Mouse (Mus musculus) hindbrain, postnatal 0 days (tissue): ENCODE data around the gene Slc45a3. TPM values are rescaled to one million over a fixed set of nuclear protein-coding genes. Genes with fewer than 3 reads are reported as not detected.
A peak's percentile ranks its signal among the peaks of the same experiment; 100 is the strongest.

Experiments used
- ATAC-seq: fragments of 200-750 bp; cut with Nextera tagmentation; 2 replicates; pipeline ENCODE4 v1.8.0; 2017; ENCODE audit warnings: mild to moderate bottlenecking, moderate TSS enrichment, moderate library complexity
- DNase-seq: peaks from one replicate; pipeline ENCODE4 v3.0.0-alpha.2; 2015; ENCODE audit warnings: low spot score
- H3K27ac ChIP-seq: fragments of 300-500 bp; sonication (generic); 2 replicates; pipeline ENCODE4 v1.5.1; 2014; ENCODE audit warnings: mild to moderate bottlenecking
- H3K27me3 ChIP-seq: fragments of 300-500 bp; sonication (generic); 2 replicates; pipeline ENCODE4 v1.6.1; 2014; ENCODE audit warnings: low read length, mixed read lengths; ENCODE audit not compliant: insufficient read depth
- H3K36me3 ChIP-seq: fragments of 300-500 bp; sonication (generic); 2 replicates; pipeline ENCODE4 v1.6.1; 2014; ENCODE audit warnings: low read length, mixed read lengths; ENCODE audit not compliant: insufficient read depth
- H3K4me1 ChIP-seq: fragments of 300-500 bp; sonication (generic); 2 replicates; pipeline ENCODE4 v1.6.1; 2014; ENCODE audit warnings: antibody characterized with exemption, low read length, mixed read lengths; ENCODE audit not compliant: insufficient read depth
- H3K4me2 ChIP-seq: fragments of 300-500 bp; sonication (generic); 2 replicates; pipeline ENCODE4 v1.6.1; 2014; ENCODE audit warnings: low read depth, mild to moderate bottlenecking, low read length, moderate library complexity, mixed read lengths
- H3K4me3 ChIP-seq: fragments of 300-500 bp; sonication (generic); 2 replicates; pipeline ENCODE4 v1.5.1; 2014; ENCODE audit warnings: low read length
- H3K9ac ChIP-seq: fragments of 300-500 bp; sonication (generic); replicated peaks from 2 replicates; pipeline ENCODE4 v1.6.1; 2014; ENCODE audit warnings: mild to moderate bottlenecking, low read length, moderate library complexity, mixed read lengths
- H3K9me3 ChIP-seq: fragments of 300-500 bp; sonication (generic); 2 replicates; pipeline ENCODE4 v1.6.1; 2016; ENCODE audit warnings: low read length, mixed read lengths
- CTCF ChIP-seq: IDR thresholded peaks from 2 replicates; pipeline ENCODE4 v1.5.1; 2016; ENCODE audit warnings: antibody characterized with exemption, control low read depth, low read depth
- WGBS: fragments of 180-500 bp; shearing (Covaris S2); extraction: QIAGEN DNeasy Blood & Tissue Kit; methylation state at CpG from one replicate; pipeline ENCODE4 v1.1.7; 2014; 5-methylcytosine and 5-hydroxymethylcytosine counted together
- polyA plus RNA-seq: library from polyadenylated mRNA; unstranded; fragments of >200 nt; fragmentation: Nextera tagmentation; extraction: Ambion mirVana; gene quantifications from 2 replicates; pipeline ENCODE4 v1.2.1, GENCODE M21; 2015
- total RNA-seq: library from RNA; depleted of rRNA; stranded (reverse); fragments of >200 nt; gene quantifications from 2 replicates; pipeline ENCODE4 v1.2.3, GENCODE M21; 2014

The Slc45a3 gene
- total and polyA plus RNA-seq, 2 experiments from 2014 or later, result 0.28 to 2.0 TPM

DNA sequence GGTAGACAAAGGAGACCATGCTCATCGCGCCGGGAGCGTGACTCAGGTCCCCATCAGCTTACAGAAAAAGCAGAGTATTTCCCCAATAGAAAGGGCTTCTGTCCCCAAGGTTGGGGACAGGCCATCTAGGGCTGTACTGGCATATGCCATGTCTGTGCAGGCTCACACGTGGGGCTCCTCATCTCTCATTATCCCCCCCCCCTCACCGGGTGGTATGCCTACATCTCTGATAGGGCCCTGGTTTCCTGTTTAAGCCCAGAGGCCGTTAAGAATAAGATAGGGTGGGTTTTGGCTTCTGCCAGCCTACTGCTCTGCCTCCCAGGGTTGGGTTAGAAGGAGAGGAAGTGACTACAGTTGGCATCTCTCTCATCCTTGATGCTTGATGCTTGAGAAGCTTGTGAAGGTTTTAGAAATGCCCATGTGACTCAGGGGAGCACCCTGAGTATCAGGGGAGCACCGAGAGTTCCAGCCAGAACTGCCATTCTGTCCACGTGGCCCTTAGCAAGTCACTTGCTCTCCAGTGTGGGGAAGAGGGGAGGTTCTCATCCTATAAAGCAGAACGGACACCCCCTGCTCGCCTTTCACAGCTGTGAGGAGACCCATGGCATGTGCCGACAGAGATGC is 8.4 kb upstream of the Slc45a3 start:
- no peak for ATAC-seq
- no peaks in the 10 kb centered on the region for H3K9me3 ChIP-seq
- WGBS, result 85% methylated on average over 12 of the region's 12 CpGs

DNA sequence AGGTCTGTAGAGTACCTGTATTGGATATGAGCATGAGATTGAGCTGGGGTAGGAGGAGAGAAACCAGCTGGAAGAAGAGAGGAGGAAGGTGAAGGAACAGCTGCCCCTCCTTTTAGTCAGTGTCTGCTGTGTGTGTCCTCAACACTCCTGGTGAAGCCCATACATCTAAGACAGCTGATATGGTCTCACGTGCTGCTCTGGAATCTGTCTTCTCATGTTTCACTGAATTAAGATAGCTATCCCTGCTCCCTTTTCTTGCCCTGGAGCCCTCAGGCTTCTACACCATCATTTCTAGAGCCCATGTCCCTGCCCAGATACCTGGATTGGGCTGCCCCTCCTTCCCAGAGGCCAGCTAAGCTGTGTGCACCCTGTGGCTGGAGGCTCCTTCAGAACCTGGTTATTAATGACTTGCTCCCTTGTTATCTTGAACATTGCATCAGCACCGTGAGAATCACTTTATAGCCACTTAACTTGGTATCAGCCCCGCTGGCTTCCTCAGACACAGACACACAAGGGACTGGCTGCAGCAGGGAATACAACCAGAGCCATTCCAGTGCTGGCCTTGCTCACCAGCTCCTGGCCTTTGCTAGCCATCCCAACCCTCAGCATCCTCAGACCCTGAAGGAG is 7.5 kb upstream of the Slc45a3 start:
- no peak overlapping the region for H3K4me3 ChIP-seq
- ATAC-seq (no peak), DNase-seq (no peak)
- no peak overlapping the region for H3K9ac ChIP-seq
- no peak for TF ChIP-seq CTCF
- no peak overlapping the region for H3K4me2 ChIP-seq
- H3K4me1 ChIP-seq, result no peaks in the 10 kb centered on the region
- 56% methylated on average over 3 of the region's 3 CpGs for WGBS
- H3K27me3 ChIP-seq, result no peaks in the 10 kb centered on the region
- H3K36me3 ChIP-seq, result no peaks in the 10 kb centered on the region
- no peaks in the 10 kb centered on the region for H3K9me3 ChIP-seq
- no peak overlapping the region for H3K27ac ChIP-seq

More for the DNA sequence above, 8.4 kb upstream of the Slc45a3 start:
- no peak for DNase-seq
- H3K27me3 ChIP-seq, result no peaks in the 10 kb centered on the region
- no peaks in the 10 kb centered on the region for H3K36me3 ChIP-seq
- no peaks in the 10 kb centered on the region for H3K4me1 ChIP-seq
- no peak overlapping the region for H3K4me2 ChIP-seq
- H3K4me3 ChIP-seq, result no peak overlapping the region
- H3K9ac ChIP-seq, result no peak overlapping the region
- H3K27ac ChIP-seq, result no peak overlapping the region
- no peak for TF ChIP-seq CTCF

DNA sequence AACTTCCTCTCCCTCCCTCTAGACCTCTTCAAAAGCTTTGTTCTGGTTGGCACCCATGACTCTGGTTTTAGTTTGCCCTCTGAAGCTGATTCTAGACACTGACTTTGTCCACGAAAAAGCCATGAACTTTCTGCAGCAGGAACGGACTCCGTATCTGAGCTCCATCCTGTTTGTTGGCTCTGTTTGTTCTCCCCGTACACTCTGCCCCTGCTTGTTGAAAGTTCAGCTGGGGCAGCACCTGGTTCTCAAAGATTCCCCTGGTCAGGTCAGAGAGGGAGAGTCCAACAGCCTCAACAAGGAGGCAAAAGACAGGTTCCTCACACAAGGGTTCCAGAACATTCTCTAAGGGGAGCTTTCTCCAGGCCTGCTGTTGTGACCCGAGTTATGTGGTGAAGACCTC is 5.4 kb upstream of the Slc45a3 start:
- Histone ChIP-seq H3K27ac (no peak overlapping the region), H3K4me2 (no peak overlapping the region), H3K36me3 (no peaks in the 10 kb centered on the region), H3K9ac (no peak overlapping the region), H3K4me1 (no peaks in the 10 kb centered on the region), H3K9me3 (no peaks in the 10 kb centered on the region), H3K27me3 (no peaks in the 10 kb centered on the region), H3K4me3 (no peak overlapping the region)
- no peak for ATAC-seq
- 74% methylated on average over 5 of the region's 5 CpGs for WGBS
- DNase-seq, result no peak
- TF ChIP-seq CTCF, result no peak

DNA sequence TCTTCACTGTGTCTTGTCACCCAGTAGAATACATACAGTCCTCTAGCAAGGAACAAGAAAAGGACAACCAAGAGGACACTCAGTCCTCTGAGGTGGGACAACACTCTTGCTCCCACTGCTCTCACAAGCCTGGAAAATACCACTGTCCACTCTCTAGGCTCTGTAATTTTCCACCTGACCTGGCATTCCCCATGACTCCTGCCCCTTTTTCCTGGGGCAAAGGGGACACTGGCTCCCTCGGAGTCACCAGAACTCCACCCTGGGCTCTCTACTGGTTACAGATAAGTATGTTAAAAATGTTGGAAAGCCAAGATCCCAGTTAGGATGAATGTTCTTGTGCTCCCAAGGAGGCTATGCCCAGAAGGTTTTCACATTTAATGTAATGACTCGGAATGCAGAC is 1.8 kb upstream of the Slc45a3 start:
- H3K9ac ChIP-seq, result no peak overlapping the region
- H3K27me3 ChIP-seq, result 0 out of 2 replicates have a peak, but pooled peaks cover 3% of the 10 kb centered on the region
- ATAC-seq (no peak), DNase-seq (no peak)
- no peak overlapping the region for H3K27ac ChIP-seq
- no peak for TF ChIP-seq CTCF
- H3K4me3 ChIP-seq, result no peak overlapping the region
- WGBS, result 60% methylated on average over 2 of the region's 2 CpGs
- peaks cover 6% of the 10 kb centered on the region for H3K4me1 ChIP-seq
- no peak overlapping the region for H3K4me2 ChIP-seq
- no peaks in the 10 kb centered on the region for H3K9me3 ChIP-seq
- no peaks in the 10 kb centered on the region for H3K36me3 ChIP-seq

DNA sequence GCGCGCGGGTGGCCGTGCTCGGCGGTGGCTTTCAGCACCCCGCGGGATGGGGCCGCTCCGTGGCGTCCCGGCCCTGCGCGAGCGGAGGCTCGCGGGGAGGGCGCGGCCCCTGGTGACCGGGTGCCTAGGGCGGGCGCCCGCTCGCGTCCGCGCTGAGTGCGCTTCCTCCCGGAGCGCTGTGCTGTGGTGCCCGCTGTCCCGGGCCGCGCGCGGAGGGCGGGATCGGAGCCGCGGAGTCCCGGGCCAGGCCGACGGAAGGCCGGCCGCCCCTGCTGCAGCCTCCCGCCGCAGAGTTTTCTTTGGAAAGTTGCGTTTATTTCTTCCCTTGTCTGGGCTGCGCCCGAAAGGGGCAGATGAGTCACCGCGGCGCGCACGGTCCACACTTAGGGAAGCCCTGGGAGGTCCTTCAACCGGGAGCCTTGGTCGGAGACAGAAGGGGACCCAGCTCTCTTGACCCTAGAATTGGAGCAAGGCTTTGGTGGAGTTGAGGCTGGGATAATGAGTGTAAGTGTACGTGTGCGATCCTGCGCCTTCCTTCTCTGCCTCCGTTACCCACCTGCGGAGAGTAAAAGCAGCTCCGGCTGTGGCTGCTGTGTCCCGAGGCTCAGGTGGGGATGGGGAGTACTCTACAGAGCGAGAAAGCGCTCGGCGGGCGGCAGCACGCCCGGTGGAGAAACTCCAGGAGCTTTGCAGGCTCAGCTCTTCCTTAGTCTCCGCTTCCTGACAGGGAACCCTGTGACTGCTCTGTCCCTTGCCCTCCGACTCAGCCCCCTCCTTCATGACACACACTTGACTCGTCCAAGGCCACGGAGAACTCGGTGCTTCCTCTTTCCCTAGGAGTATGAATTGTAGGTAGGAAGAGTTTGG is 551 bp downstream of the Slc45a3 start:
- H3K9ac ChIP-seq, result peak overlapping the region; percentile 29
- H3K9me3 ChIP-seq, result no peaks in the 10 kb centered on the region
- peak overlapping the region; percentile 51 for H3K4me3 ChIP-seq
- no peak overlapping the region for H3K27ac ChIP-seq
- 0 out of 2 replicates have a peak, but pooled peaks cover 3% of the 10 kb centered on the region for H3K27me3 ChIP-seq
- peaks cover 6% of the 10 kb centered on the region for H3K4me1 ChIP-seq
- WGBS, result 1% methylated on average over 45 of the region's 76 CpGs
- peak overlapping the region; percentile 90 for H3K4me2 ChIP-seq
- no peak for TF ChIP-seq CTCF
- ATAC-seq (peak; percentile 72), DNase-seq (no peak)
- H3K36me3 ChIP-seq, result no peaks in the 10 kb centered on the region

DNA sequence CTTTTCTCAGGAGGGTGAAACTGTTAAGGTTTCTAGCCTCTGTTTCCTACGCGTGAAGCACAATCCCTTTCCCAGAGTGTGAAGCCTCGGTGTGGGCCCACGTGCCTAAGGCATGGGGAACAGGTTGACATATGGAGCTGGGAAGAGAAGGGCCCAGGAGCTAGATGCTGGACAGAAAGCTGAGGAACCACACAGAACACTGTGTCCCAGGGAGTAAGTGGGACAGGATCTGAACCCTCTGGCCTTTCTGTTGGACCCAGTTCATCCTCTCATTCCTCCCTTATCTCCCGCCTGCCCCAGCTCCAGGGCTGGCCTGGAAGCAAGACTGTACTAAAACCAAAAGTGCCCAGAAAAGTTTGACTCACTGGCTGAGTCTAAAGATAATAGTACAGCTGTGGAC is 1.3 kb downstream of the Slc45a3 start:
- TF ChIP-seq CTCF, result no peak
- H3K9ac ChIP-seq, result no peak overlapping the region
- peaks cover 6% of the 10 kb centered on the region for H3K4me1 ChIP-seq
- H3K27ac ChIP-seq, result no peak overlapping the region
- H3K4me2 ChIP-seq, result no peak overlapping the region; the same call in 1 of the 2 replicates
- no peaks in the 10 kb centered on the region for H3K36me3 ChIP-seq
- ATAC-seq (no peak), DNase-seq (no peak)
- no peaks in the 10 kb centered on the region for H3K9me3 ChIP-seq
- H3K4me3 ChIP-seq, result peak overlapping the region; percentile 51
- H3K27me3 ChIP-seq, result 0 out of 2 replicates have a peak, but pooled peaks cover 3% of the 10 kb centered on the region
- WGBS, result 35% methylated on average over 5 of the region's 5 CpGs
